Mouse (Mus musculus) right cerebral cortex, adult 18-20 months (tissue): ENCODE measurements around the gene Mlc1.

Source experiments
- DNase-seq: peaks from one replicate; pipeline ENCODE4 v3.0.0; 2022; ENCODE audit warnings: mixed read lengths

The Mlc1 gene

GRCm38 (mm10) chr15:88936619-88937290 is 42.1 kb downstream of the Mlc1 start:
- peak; percentile 7 for DNase-seq

- peak; percentile 25 for DNase-seq
Measured at GRCm38 (mm10) chr15:88934141-88934540, 44.7 kb downstream of the Mlc1 start.

- no peak for DNase-seq
Measured at GRCm38 (mm10) chr15:88932667-88933066, 46.1 kb downstream of the Mlc1 start.

- DNase-seq, result no peak
Measured at GRCm38 (mm10) chr15:88921992-88922310, 56.9 kb downstream of the Mlc1 start.

GRCm38 (mm10) chr15:88921131-88921991 is 57.4 kb downstream of the Mlc1 start:
- peak; percentile 74 for DNase-seq

- no peak for DNase-seq
Measured at GRCm38 (mm10) chr15:88920065-88920464, 58.7 kb downstream of the Mlc1 start.

- DNase-seq, result no peak
Measured at GRCm38 (mm10) chr15:88919328-88919727, 59.5 kb downstream of the Mlc1 start.

GRCm38 (mm10) chr15:88917126-88917525 is 61.7 kb downstream of the Mlc1 start:
- no peak for DNase-seq

GRCm38 (mm10) chr15:88916366-88916765 is 62.4 kb downstream of the Mlc1 start:
- no peak for DNase-seq

- DNase-seq, result no peak
Measured at GRCm38 (mm10) chr15:88915046-88915445, 63.8 kb downstream of the Mlc1 start.

GRCm38 (mm10) chr15:88906347-88906746 is 72.5 kb downstream of the Mlc1 start:
- DNase-seq, result no peak
